Mouse (Mus musculus): ENCODE results near the gene Adamts10. TPM values are rescaled to one million over a fixed set of nuclear protein-coding genes. Genes with fewer than 3 reads are reported as not detected.

The Adamts10 gene
- polyA plus RNA-seq, 1 experiment, result 99.6 TPM

DNA sequence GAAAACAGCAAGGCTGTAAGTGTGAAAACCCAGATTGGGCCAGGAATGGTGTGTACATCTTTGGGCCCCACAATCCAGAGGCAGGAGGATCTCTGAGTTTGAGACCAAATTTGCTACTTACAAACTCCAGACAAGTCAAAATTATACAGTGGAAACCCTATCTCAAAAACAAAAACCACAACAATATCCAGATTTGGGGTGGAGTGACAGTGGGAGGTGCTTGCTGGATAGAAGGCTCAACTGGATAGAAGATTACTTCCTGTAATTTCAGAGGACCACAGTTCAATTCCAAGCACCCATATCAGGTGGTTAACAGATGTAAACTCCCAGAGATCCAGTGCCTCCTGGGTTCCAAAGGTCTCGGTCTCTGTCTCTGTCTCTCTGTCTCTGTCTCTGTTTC, 30.5 kb downstream of the Adamts10 start:
- DNase-seq (ENCODE audit: low spot score), result no peak

DNA sequence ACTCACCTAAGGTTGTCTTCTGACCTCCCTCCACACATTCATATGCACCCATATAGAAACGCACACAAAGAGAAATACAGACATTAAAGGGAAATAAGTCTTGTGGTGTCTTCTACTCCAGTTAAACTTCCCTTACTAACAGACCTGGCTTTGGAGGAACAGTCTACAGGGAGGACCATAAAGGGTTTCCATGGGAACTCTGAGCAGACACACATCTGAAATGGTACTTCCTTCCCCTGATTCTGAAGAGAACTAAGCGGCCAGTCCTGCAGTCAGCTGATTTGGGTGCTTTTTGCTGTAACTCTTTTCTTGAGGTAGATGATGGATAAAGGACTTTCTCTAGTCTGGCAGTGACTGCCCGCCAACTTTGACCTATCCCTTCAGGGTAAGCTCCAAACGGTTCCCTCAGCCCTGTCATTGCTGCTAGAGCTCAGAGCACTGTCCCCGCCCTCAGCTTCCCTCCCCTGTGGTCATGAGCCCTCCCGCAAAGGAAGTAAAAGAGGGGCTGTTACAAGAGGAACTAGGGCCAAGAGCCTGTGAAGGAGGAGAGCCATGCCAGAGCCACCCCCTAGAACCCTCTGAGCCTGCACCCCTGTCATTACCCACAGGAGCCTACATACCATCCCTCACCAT, 31.3 kb downstream of the Adamts10 start, which contains the start of gene Myo1f:
TSS of gene Myo1f (plus strand) at position 485 of the 633 bp plus-strand sequence.
- no peak for DNase-seq (ENCODE audit: low spot score)

DNA sequence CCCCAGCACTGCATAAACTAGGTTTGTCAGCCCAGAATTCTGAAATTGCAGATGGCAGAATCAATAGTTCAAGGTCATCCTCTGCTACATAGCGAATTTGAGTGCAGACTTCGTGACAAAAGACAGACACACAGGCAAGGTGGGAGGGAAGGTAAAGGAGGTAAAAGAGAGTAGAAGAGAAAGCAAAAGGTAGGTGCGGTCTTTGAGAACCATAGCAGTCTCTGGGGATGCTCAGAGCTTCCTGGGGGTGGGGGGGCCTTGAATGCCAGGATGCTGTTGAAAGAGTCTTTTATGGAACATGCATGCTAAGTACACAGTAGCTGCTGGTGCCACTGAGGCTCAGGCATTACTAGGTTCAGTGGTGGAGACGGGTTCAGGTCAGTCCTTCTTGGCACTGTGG, 33.9 kb downstream of the Adamts10 start:
- DNase-seq (ENCODE audit: low spot score), result no peak

DNA sequence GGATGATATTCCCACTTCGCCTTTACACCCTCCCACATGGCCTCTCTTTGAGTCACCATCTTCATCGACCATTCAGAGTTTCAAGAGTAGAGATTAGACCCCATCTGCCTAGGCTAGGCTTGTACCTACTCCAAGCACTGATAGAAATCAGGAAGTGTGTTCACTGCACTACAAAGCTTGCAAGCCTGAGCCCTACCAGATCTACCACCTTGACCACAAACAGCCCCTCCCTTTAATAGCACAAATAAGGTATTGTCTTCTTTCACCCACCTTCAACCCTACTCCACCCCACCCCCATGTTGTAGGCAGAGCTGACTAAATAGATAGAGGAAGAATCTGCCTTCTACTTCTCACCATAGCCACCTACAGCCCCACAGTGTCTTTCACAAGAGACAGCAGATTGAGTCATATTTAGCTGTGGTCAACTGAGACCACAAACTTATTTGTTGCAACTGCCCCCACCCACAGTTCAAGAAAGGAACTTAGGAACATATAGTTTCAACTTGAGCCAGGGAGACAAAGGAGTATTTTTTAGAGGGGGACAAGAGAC, 39.6 kb downstream of the Adamts10 start:
- no peak for DNase-seq (ENCODE audit: low spot score)

DNA sequence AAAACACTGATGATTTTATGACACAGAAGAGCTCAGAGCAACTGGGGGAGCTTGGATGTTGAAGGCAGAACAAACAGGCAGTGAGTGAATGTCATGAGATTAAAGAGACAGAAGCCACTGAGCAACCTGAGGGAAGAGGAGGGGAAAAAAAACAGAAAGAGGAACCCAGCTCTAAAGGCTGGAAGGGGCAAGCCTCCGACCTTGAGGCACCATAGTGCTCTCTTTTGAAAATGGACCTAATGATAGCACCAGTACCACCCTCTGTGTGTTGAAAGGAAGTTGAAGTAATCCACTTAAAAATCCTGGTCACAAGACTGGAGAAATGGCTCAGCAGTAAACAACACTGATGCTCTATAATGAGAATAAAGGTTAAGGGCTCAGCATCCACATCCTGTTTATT, 40.6 kb downstream of the Adamts10 start:
- no peak for DNase-seq (ENCODE audit: low spot score)

DNA sequence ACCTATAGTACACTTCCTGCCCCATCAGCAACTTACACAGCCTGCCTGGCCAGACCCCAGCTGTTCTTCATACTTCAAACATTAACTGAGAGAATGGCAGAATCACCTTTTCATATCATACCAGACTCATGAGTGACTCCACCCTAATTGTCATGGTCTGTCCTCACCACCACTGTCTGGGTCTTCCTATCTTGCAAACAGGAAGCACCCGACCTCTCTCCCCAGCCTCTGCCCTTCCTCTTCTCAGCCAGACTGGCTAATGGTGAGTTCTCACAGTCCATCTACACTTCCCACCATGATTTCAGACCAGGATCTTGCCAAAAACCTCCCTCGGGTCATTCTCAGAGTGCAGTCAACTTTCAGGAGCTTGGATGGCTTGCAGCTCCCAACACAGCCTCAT, 42.2 kb downstream of the Adamts10 start:
- DNase-seq (ENCODE audit: low spot score), result no peak

DNA sequence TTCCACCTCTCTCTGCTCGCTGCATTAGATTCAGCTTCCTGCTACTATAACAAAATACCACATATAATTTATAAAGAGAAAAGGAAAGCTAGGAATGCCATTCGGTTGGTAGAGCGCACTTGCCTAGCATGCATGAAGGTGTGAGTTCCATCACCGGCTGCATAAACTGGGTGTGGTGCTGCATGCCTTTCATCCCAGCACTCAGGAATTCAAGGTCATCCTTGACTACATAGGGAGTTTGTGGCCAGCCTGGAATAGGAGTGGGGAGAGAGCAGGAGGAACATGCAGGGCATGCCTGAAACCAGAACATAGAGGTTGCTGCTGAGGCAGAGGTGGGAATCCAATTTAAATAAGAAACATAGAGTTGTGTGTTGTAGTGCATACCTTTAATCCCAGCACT, 60.1 kb downstream of the Adamts10 start:
- DNase-seq (ENCODE audit: low spot score), result no peak

DNA sequence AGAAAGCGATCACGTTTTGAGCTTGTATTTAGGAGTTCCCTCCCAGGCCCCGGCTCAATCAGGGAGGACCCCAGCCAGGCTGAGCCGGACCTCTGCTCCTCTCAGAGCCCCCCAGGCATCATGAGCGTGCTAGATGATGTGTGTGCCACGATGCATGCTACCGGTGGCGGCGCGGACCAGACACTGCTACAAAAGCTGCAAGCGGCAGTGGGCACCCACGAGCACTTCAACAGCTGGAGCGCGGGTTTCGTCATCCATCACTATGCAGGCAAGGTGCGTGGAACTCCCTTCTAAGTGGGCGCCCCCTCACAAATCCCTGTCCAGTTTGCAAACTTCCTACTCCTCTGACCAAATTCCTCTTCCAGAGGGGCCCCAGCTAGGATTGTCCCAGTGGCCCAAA, 62.0 kb downstream of the Adamts10 start:
- no peak for DNase-seq (ENCODE audit: low spot score)

DNA sequence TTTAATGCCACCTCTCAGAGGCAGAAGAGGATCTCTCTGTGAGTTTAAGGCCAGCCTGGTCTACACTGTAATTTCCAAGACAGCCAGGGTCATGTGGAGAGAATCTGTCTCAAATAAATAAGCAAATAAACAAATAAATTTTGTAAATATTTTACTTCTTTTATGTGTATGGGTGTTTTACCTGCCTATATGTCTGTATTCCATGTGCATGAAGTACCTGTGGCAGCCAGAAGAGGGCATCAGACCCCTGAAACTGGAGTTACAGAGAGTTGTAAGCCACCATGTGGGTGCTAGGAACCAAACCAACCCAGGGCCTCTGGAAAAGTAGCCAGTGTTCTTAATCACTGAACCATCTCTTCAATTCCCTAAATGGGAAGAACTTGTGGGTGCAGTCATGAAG, 73.3 kb downstream of the Adamts10 start:
- DNase-seq (ENCODE audit: low spot score), result no peak

DNA sequence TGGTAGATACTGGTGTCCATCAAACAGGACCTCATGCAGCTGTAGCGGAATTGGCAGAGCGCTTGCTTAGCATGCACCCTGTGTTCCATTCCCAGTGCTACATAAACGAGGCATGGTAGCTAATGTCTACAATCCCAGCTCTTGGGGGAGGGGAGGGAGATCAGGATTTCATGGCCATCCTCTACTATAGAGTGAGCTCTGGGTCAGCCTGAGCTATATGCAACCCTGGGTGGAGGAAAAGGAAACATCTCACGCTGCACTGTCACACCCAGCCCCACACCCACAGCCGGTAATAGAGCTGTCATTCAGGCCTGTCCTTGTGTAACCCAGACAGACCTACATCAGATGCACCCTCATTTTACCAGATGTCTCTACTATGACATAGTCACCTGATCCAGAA, 74.5 kb downstream of the Adamts10 start:
- no peak for DNase-seq (ENCODE audit: low spot score)

DNA sequence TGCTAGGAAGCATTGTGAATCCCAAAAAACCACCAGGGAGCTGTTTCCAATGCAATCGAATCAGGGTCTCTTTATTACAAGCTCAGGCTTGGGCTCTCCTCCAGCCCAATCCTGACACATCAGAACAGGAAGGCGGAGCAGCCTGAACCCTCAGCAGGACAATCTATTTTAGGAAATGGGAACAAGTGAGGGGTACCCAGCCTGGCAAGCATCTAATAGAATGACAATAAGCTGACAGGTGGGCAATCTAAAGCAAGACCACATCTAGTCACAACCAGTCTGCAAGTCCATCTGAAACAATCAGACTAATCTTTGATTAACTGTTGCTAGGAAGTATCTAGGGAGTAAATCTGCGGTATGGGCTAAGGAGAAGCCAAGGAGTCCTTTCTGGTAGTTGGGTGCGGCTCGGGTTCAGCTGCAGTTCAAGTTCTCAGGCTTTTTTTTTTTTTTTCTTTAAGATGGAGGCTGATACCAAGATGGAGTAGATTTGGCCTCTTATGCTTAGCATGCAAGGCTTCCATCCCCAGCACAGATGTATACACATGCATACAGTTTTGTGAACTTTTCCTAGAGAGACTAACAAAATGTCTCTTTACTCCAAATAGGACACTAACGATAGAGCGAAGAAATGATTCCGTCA, 76.0 kb downstream of the Adamts10 start:
- no peak for DNase-seq (ENCODE audit: low spot score)

DNA sequence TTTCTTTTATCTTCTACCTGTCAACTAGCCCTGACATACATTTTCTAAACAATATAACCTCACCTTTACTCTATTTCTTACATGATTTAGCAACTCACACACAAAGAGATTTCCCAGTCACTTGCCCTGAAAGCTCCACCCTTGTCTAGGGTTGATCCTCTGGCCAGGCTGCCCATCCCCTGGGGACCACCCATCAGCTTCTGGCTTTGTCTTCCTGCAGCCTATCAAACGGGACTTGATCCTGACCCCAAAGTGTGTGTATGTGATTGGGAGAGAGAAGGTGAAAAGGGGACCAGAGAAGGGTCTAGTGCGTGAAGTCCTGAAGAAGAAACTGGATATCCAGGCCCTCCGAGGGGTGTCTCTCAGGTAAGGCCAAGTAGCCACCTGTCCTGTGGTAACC, 76.8 kb downstream of the Adamts10 start:
- DNase-seq (ENCODE audit: low spot score), result no peak

DNA sequence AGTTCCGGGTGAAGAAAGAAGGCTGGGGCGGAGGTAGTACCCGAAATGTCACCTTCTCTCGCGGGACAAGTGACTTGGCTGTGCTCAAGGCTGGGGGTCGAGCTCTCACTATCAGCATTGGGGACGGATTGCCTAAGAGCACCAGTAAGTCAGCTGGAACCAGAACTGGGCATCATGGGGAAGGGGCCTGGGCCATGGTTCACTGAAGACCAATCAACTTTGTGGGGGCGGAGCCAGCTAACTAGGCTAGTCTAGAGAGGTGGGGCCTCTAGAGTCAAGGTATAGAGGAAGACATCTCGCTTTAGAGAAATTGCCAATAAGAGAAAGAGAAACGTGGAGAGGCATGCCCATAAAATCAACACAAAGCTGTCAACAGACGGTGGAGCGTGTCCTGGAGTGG, 77.9 kb downstream of the Adamts10 start:
- no peak for DNase-seq (ENCODE audit: low spot score)

Other genes with a start within 250 kb of the Adamts10 start
- gene Zfp955b, start 234.7 kb upstream of the Adamts10 start, polyA plus RNA-seq (2012; rRNA removed), result 5.5 and 6.4 TPM in 2 replicates
- 5.2 and 5.4 TPM in 2 replicates for gene Zfp81, start 165.3 kb upstream of the Adamts10 start, polyA plus RNA-seq (2012; rRNA removed)
- 8.5 and 9.5 TPM in 2 replicates for gene Zfp101, start 129.6 kb upstream of the Adamts10 start, polyA plus RNA-seq (2012; rRNA removed)
- gene Actl9, start 91.3 kb upstream of the Adamts10 start, polyA plus RNA-seq (2012; rRNA removed), result 0.25 TPM in 2 replicates
- 6.4 and 6.5 TPM in 2 replicates for gene Myo1f, start 31.5 kb downstream of the Adamts10 start, polyA plus RNA-seq (2012; rRNA removed)
- 53.8 and 58.6 TPM in 2 replicates for gene Zfp414, start 104.9 kb downstream of the Adamts10 start, polyA plus RNA-seq (2012; rRNA removed)
- gene Pram1, start 113.9 kb downstream of the Adamts10 start, polyA plus RNA-seq (2012; rRNA removed), result 1.4 and 1.8 TPM in 2 replicates
- gene Hnrnpm, start 162.7 kb downstream of the Adamts10 start, polyA plus RNA-seq (2012; rRNA removed), result 107 and 131 TPM in 2 replicates
- 106 and 118 TPM in 2 replicates for gene March2, start 194.5 kb downstream of the Adamts10 start, polyA plus RNA-seq (2012; rRNA removed)
- 238 and 246 TPM in 2 replicates for gene Rab11b, start 236.3 kb downstream of the Adamts10 start, polyA plus RNA-seq (2012; rRNA removed)